Mouse (Mus musculus): Measurements from ENCODE around the gene Defb41. TPM values are rescaled to one million over a fixed set of nuclear protein-coding genes. Genes with fewer than 3 reads are reported as not detected.

Defb41 gene
- polyA plus RNA-seq, 1 experiment from 2014 or later: not detected

Other genes starting within 250 kb of the Defb41 start
- not detected in 2 replicates for gene Crisp4, start 119.2 kb downstream of the Defb41 start, polyA plus RNA-seq (2016; fragmentation: Nextera tagmentation; extraction: Ambion mirVana)
- gene Defb18, start 27.7 kb downstream of the Defb41 start, polyA plus RNA-seq (2016; fragmentation: Nextera tagmentation; extraction: Ambion mirVana): not detected in 2 replicates